Mouse (Mus musculus): ENCODE measurements around the gene Gpsm1. TPM values are rescaled to one million over a fixed set of nuclear protein-coding genes. Genes with fewer than 3 reads are reported as not detected.
A peak's percentile ranks its signal among the peaks of the same experiment; 100 is the strongest.

The Gpsm1 gene
- polyA plus RNA-seq, 2 experiments = 1.1 to 2.3 TPM

DNA sequence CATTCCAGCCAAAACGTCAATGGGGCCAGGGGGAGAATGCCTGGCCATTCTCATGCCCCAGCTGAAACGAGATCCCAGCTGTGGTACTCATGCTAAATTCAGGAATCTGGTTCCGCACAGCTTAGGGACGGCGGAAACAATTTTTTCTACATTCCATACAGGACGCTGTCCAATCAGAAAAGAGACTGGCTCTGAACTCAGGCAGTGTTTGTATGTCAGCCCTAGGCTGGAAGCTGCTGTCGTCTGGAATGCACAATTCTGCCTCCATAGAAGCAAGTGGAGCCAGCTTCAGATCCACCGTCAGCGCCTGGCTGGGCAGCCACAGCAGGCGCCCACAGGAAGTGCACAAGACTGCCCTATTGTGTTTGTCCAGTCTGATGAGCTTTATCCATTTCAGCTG is 5.6 kb upstream of the Gpsm1 start:
- TF ChIP-seq EP300 (IDR thresholded peaks at IDR 0.05; ENCODE audit: low read depth) (no peak), CTCF (IDR thresholded peaks at IDR 0.05; ENCODE audit: low read depth) (no peak)
- no peak overlapping the region for H3K4me2 ChIP-seq (ENCODE audit: low read depth)
- no peaks in the 10 kb centered on the region for H3K9me3 ChIP-seq (ENCODE audit: control insufficient read depth, low read length)
- ATAC-seq (ENCODE audit: insufficient read depth) = no peak
- DNase-seq (ENCODE audit: low read depth in 3 of 3, low spot score in 3 of 3) = no peak
- H3K4me3 ChIP-seq (ENCODE audit: insufficient read depth in 1 of 2, low read depth in 2 of 2, low read length in 2 of 2) = no peak overlapping the region
- no peak overlapping the region for H3K27ac ChIP-seq
- H3K36me3 ChIP-seq (replicated peaks; ENCODE audit: control insufficient read depth, insufficient read depth, low read depth) = no peaks in the 10 kb centered on the region
- H3K27me3 ChIP-seq (ENCODE audit: control insufficient read depth, insufficient read depth, low read length) = no peaks in the 10 kb centered on the region
- H3K9ac ChIP-seq (replicated peaks) = no peak overlapping the region
- 51% methylated on average over 10 of the region's 10 CpGs for WGBS (ENCODE audit: insufficient replicate concordance)
- no peaks in the 10 kb centered on the region for H3K4me1 ChIP-seq (replicated peaks; ENCODE audit: control insufficient read depth in 2 of 2, insufficient read depth in 2 of 2, low read length in 1 of 2)

GRCm38 (mm10) chr2:26311936-26312335 is 3.4 kb upstream of the Gpsm1 start:
- ATAC-seq (ENCODE audit: insufficient read depth) (no peak), DNase-seq (ENCODE audit: low read depth in 3 of 3, low spot score in 3 of 3) (no peak)
- H3K36me3 ChIP-seq (replicated peaks; ENCODE audit: control insufficient read depth, insufficient read depth, low read depth) = no peaks in the 10 kb centered on the region
- no peak overlapping the region for H3K4me3 ChIP-seq (ENCODE audit: insufficient read depth in 1 of 2, low read depth in 2 of 2, low read length in 2 of 2)
- H3K9me3 ChIP-seq (ENCODE audit: control insufficient read depth, low read length) = no peaks in the 10 kb centered on the region
- no peak overlapping the region for H3K9ac ChIP-seq (replicated peaks)
- 37% methylated on average over 5 of the region's 5 CpGs for WGBS (ENCODE audit: insufficient replicate concordance)
- H3K27me3 ChIP-seq (ENCODE audit: control insufficient read depth, insufficient read depth, low read length) = no peaks in the 10 kb centered on the region
- H3K27ac ChIP-seq = no peak overlapping the region
- no peaks in the 10 kb centered on the region for H3K4me1 ChIP-seq (replicated peaks; ENCODE audit: control insufficient read depth in 2 of 2, insufficient read depth in 2 of 2, low read length in 1 of 2)
- H3K4me2 ChIP-seq (ENCODE audit: low read depth) = no peak overlapping the region
- TF ChIP-seq CTCF (IDR thresholded peaks at IDR 0.05; ENCODE audit: low read depth) = no peak
- no peak for TF ChIP-seq EP300 (IDR thresholded peaks at IDR 0.05; ENCODE audit: low read depth)

GRCm38 (mm10) chr2:26312812-26313211 is 2.5 kb upstream of the Gpsm1 start:
- WGBS (ENCODE audit: insufficient replicate concordance) = 42% methylated on average over 2 of the region's 2 CpGs
- Histone ChIP-seq H3K4me2 (ENCODE audit: low read depth) (no peak overlapping the region), H3K36me3 (replicated peaks; ENCODE audit: control insufficient read depth, insufficient read depth, low read depth) (no peaks in the 10 kb centered on the region), H3K27me3 (ENCODE audit: control insufficient read depth, insufficient read depth, low read length) (no peaks in the 10 kb centered on the region), H3K4me1 (replicated peaks; ENCODE audit: control insufficient read depth in 2 of 2, insufficient read depth in 2 of 2, low read length in 1 of 2) (no peaks in the 10 kb centered on the region), H3K9me3 (ENCODE audit: control insufficient read depth, low read length) (no peaks in the 10 kb centered on the region), H3K27ac (no peak overlapping the region), H3K9ac (replicated peaks) (no peak overlapping the region), H3K4me3 (ENCODE audit: insufficient read depth in 1 of 2, low read depth in 2 of 2, low read length in 2 of 2) (no peak overlapping the region)
- no peak for ATAC-seq (ENCODE audit: insufficient read depth)
- DNase-seq (ENCODE audit: low read depth in 3 of 3, low spot score in 3 of 3) = no peak
- TF ChIP-seq EP300 (IDR thresholded peaks at IDR 0.05; ENCODE audit: low read depth) (no peak), CTCF (IDR thresholded peaks at IDR 0.05; ENCODE audit: low read depth) (peak; percentile 43)

DNA sequence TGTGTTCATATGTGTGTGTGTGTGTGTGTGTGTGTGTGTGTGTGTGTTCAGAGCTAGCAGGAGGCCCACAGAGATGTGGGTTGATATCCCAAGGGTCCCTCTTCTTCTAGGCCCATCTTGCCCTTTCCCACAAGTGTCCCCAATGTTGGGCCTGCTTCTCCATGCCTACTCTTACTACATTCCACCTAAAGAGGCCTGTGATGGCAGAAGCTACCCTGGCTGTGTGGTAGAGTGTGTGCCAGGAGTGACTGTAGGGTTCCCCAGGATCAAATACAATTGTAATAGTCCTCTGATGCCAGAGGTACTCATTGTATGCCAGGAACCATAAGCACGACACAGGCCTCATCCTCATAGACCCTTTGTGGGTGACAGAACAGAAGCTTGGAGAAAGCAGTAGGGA is 1.9 kb upstream of the Gpsm1 start:
- Histone ChIP-seq H3K4me1 (replicated peaks; ENCODE audit: control insufficient read depth in 2 of 2, insufficient read depth in 2 of 2, low read length in 1 of 2) (no peaks in the 10 kb centered on the region), H3K4me2 (ENCODE audit: low read depth) (no peak overlapping the region), H3K9me3 (ENCODE audit: control insufficient read depth, low read length) (no peaks in the 10 kb centered on the region), H3K27me3 (ENCODE audit: control insufficient read depth, insufficient read depth, low read length) (no peaks in the 10 kb centered on the region), H3K9ac (replicated peaks) (no peak overlapping the region), H3K4me3 (ENCODE audit: insufficient read depth in 1 of 2, low read depth in 2 of 2, low read length in 2 of 2) (no peak overlapping the region), H3K36me3 (replicated peaks; ENCODE audit: control insufficient read depth, insufficient read depth, low read depth) (no peaks in the 10 kb centered on the region), H3K27ac (no peak overlapping the region)
- ATAC-seq (ENCODE audit: insufficient read depth) (no peak), DNase-seq (ENCODE audit: low read depth in 3 of 3, low spot score in 3 of 3) (no peak)
- TF ChIP-seq CTCF (IDR thresholded peaks at IDR 0.05; ENCODE audit: low read depth) (no peak), EP300 (IDR thresholded peaks at IDR 0.05; ENCODE audit: low read depth) (no peak)
- WGBS (ENCODE audit: insufficient replicate concordance) = 77% methylated on average over 1 of the region's 1 CpGs

DNA sequence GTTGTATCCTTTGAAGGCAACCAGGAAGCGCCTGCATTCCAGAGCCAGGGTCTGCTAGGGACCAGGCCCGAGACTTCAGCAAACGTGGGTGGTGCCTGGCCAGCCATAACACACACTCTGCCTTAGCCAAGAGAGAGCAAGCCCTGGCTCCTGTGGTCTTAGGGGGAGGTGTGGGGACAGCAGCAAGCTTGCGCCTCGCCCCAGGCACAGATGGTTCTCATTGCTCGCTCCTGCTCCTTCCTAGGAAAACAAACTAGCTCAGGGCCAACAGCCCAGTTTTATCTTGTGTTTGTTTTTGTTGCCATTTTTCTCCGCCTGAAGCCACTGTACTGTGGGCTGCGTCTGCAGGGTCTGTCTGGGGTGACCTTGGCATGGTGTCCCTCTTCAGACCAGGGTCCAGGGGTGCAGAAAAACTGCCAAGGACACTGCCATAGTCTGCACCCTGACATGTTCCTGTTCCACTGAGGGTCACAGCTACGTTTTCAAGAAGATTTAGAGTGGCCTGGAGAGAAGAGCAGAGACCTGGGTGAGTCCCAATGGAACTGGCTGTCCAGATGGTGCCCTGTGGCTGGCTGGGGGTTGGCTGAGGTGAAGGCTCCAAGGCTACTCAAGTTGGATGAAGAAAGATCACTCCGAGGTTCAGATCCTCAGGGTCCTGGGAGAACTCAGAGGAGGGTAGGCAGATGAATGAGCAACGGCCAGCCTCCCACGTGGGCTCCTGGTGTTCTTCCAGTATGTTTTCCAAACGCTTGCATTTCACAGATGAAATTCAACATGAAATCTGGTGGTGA is 839 bp upstream of the Gpsm1 start:
- Histone ChIP-seq H3K27ac (no peak overlapping the region), H3K4me2 (ENCODE audit: low read depth) (peak overlapping the region; percentile 64), H3K36me3 (replicated peaks; ENCODE audit: control insufficient read depth, insufficient read depth, low read depth) (no peaks in the 10 kb centered on the region), H3K4me1 (replicated peaks; ENCODE audit: control insufficient read depth in 2 of 2, insufficient read depth in 2 of 2, low read length in 1 of 2) (no peaks in the 10 kb centered on the region), H3K9ac (replicated peaks) (no peak overlapping the region), H3K4me3 (ENCODE audit: insufficient read depth in 1 of 2, low read depth in 2 of 2, low read length in 2 of 2) (no peak overlapping the region), H3K27me3 (ENCODE audit: control insufficient read depth, insufficient read depth, low read length) (no peaks in the 10 kb centered on the region), H3K9me3 (ENCODE audit: control insufficient read depth, low read length) (no peaks in the 10 kb centered on the region)
- ATAC-seq (ENCODE audit: insufficient read depth) = no peak
- WGBS (ENCODE audit: insufficient replicate concordance) = 59% methylated on average over 13 of the region's 13 CpGs
- no peak for DNase-seq (ENCODE audit: low read depth in 3 of 3, low spot score in 3 of 3)
- TF ChIP-seq EP300 (IDR thresholded peaks at IDR 0.05; ENCODE audit: low read depth) = no peak
- no peak for TF ChIP-seq CTCF (IDR thresholded peaks at IDR 0.05; ENCODE audit: low read depth)

Data from liver, embryonic 14.5 days (tissue).